Mouse (Mus musculus): ENCODE results near the gene Sdk1.
"Not testable (repeated sequence)": the region's sequence is repeated elsewhere in the genome, so short reads cannot be mapped to it uniquely, and the experiment has no call there.

The Sdk1 gene

GRCm38 (mm10) chr5:141636406-141636805, 395.1 kb downstream of the Sdk1 start:
- no peak for DNase-seq (ENCODE audit: low read depth)

GRCm38 (mm10) chr5:141637054-141637453, 395.8 kb downstream of the Sdk1 start:
- not testable (repeated sequence) for DNase-seq (ENCODE audit: low read depth)

GRCm38 (mm10) chr5:141645671-141646070, 404.4 kb downstream of the Sdk1 start:
- DNase-seq (ENCODE audit: low read depth), result no peak

GRCm38 (mm10) chr5:141646621-141647020, 405.3 kb downstream of the Sdk1 start:
- DNase-seq (ENCODE audit: low read depth), result no peak

- DNase-seq (ENCODE audit: low read depth), result no peak
These were observed 408.6 kb downstream of the Sdk1 start for GRCm38 (mm10) chr5:141649831-141650375.

- DNase-seq (ENCODE audit: low read depth), result no peak
These were observed 410.5 kb downstream of the Sdk1 start for GRCm38 (mm10) chr5:141651690-141652377.

- no peak for DNase-seq (ENCODE audit: low read depth)
These were observed 435.1 kb downstream of the Sdk1 start for GRCm38 (mm10) chr5:141676371-141676770.

- no peak for DNase-seq (ENCODE audit: low read depth)
These were observed 435.7 kb downstream of the Sdk1 start for GRCm38 (mm10) chr5:141677034-141677433.

GRCm38 (mm10) chr5:141677841-141678240, 436.6 kb downstream of the Sdk1 start:
- no peak for DNase-seq (ENCODE audit: low read depth)

GRCm38 (mm10) chr5:141686876-141687420, 445.7 kb downstream of the Sdk1 start:
- no peak for DNase-seq (ENCODE audit: low read depth)

- no peak for DNase-seq (ENCODE audit: low read depth)
These were observed 448.3 kb downstream of the Sdk1 start for GRCm38 (mm10) chr5:141689442-141690105.

GRCm38 (mm10) chr5:141691482-141691975, 450.2 kb downstream of the Sdk1 start:
- DNase-seq (ENCODE audit: low read depth), result no peak

- no peak for DNase-seq (ENCODE audit: low read depth)
These were observed 452.4 kb downstream of the Sdk1 start for GRCm38 (mm10) chr5:141693716-141694115.

GRCm38 (mm10) chr5:141694901-141695300, 453.6 kb downstream of the Sdk1 start:
- DNase-seq (ENCODE audit: low read depth), result no peak

GRCm38 (mm10) chr5:141698406-141698805, 457.1 kb downstream of the Sdk1 start:
- DNase-seq (ENCODE audit: low read depth), result no peak

- DNase-seq (ENCODE audit: low read depth), result no peak
These were observed 479.5 kb downstream of the Sdk1 start for GRCm38 (mm10) chr5:141720751-141721150.

- no peak for DNase-seq (ENCODE audit: low read depth)
These were observed 486.7 kb downstream of the Sdk1 start for GRCm38 (mm10) chr5:141727968-141728367.

GRCm38 (mm10) chr5:141730006-141730405, 488.7 kb downstream of the Sdk1 start:
- no peak for DNase-seq (ENCODE audit: low read depth)

GRCm38 (mm10) chr5:141738725-141739124, 497.4 kb downstream of the Sdk1 start:
- DNase-seq (ENCODE audit: low read depth), result no peak

GRCm38 (mm10) chr5:141748793-141749192, 507.5 kb downstream of the Sdk1 start:
- DNase-seq (ENCODE audit: low read depth), result no peak

GRCm38 (mm10) chr5:141754278-141754677, 513.0 kb downstream of the Sdk1 start:
- DNase-seq (ENCODE audit: low read depth), result no peak

GRCm38 (mm10) chr5:141758885-141759284, 517.6 kb downstream of the Sdk1 start:
- DNase-seq (ENCODE audit: low read depth), result no peak

- no peak for DNase-seq (ENCODE audit: low read depth)
These were observed 522.8 kb downstream of the Sdk1 start for GRCm38 (mm10) chr5:141764111-141764510.
